Mouse (Mus musculus): ENCODE data around the gene BC049352. TPM values are rescaled to one million over a fixed set of nuclear protein-coding genes. Genes with fewer than 3 reads are reported as not detected.

The BC049352 gene
- polyA plus RNA-seq, 1 experiment from 2014 or later, result not detected

DNA sequence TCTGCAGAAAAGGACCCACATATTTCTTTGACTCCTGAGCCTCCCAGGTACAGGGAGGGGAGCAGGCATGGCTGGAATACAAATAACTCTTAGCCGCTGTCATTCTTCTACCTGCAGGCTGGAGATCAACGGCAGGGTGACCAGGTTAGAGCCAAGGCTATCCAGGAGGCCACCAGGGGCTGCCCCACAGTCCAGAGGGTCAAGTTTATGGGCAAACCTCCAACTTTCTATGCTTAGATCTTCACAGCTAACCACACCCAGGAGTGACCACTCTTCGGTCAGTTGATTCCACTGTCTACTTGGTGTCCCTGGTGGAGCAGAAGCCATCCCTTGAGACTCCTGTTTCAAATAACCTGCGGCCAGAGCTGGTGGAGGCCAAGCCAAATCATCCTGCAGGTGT lies 73.6 kb downstream of the BC049352 start:
- Histone ChIP-seq H3K36me3 (no peaks in the 10 kb centered on the region), H3K27ac (no peak overlapping the region), H3K4me2 (replicated peaks) (no peak overlapping the region), H3K9me3 (no peaks in the 10 kb centered on the region), H3K9ac (replicated peaks) (no peak overlapping the region), H3K27me3 (no peaks in the 10 kb centered on the region), H3K4me1 (replicated peaks) (no peaks in the 10 kb centered on the region), H3K4me3 (replicated peaks) (no peak overlapping the region)
- WGBS, result 94% methylated on average over 4 of the region's 4 CpGs
- ATAC-seq, result no peak

DNA sequence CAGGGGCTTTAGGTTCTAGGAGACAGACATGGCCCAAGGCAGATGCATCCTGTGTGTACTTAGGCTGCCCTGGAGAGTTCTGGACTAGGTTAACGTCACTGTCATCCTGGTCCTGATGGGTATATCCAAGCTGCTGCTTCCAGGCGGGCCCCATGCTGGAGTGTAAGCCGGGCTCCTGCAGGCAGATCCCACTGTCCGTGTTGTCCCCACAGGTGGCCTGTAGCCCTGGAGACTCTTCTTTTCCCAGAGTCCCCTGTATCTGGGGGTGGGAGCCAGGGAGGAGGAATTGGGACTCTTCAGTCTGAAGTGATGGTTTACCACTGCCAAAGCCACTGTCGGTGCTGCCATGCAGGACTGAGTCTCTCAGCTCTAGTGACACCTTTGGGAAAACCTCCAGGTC lies 74.2 kb downstream of the BC049352 start:
- Histone ChIP-seq H3K4me1 (replicated peaks) (no peaks in the 10 kb centered on the region), H3K27me3 (no peaks in the 10 kb centered on the region), H3K9ac (replicated peaks) (no peak overlapping the region), H3K9me3 (no peaks in the 10 kb centered on the region), H3K4me2 (replicated peaks) (no peak overlapping the region), H3K36me3 (no peaks in the 10 kb centered on the region), H3K27ac (no peak overlapping the region), H3K4me3 (replicated peaks) (no peak overlapping the region)
- no peak for ATAC-seq
- 79% methylated on average over 5 of the region's 5 CpGs for WGBS

DNA sequence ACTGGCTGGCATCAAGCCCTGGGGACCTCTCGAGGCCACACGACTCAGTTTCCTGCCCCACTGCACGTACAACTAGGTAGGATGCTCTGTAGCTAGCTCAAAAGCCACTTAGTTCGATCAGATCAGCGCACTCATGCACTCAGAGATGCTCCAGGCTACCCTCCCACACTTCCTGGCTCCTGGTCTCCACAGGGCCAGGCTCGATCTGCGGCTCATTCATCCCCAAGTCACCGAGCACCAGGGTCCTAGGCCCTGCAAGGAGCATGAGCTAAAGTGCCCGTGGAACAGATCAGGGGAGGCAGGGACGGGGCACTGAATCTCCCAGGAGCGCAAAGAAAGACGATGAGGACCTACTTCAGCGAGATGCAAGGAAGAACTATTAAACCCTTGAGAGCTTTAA lies 77.3 kb downstream of the BC049352 start:
- Histone ChIP-seq H3K27ac (no peak overlapping the region), H3K9ac (replicated peaks) (no peak overlapping the region), H3K4me2 (replicated peaks) (no peak overlapping the region), H3K27me3 (no peaks in the 10 kb centered on the region), H3K36me3 (no peaks in the 10 kb centered on the region), H3K4me3 (replicated peaks) (no peak overlapping the region), H3K9me3 (no peaks in the 10 kb centered on the region), H3K4me1 (replicated peaks) (no peaks in the 10 kb centered on the region)
- 90% methylated on average over 13 of the region's 13 CpGs for WGBS
- ATAC-seq, result no peak

DNA sequence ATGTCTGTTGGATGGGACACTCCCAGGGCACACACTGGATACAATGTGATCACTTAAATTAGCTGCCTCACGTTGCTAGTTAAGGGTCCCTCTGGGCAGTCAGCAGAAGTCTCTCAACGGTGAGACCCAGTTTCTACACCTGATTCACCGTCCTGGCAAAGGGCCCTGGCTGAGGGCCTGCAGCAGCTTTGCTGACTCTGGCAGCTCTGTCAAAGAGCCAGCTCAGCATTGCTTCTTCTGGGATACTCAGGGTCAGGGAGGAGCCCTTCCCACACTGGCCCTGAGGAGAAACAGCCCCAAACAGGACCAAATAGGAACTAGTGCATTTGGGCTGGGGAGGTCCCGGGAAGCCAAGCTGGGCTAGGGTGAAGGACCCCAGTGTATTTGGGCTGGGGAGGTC lies 79.7 kb downstream of the BC049352 start:
- ATAC-seq, result no peak
- H3K4me1 ChIP-seq (replicated peaks), result no peaks in the 10 kb centered on the region
- H3K9me3 ChIP-seq, result no peaks in the 10 kb centered on the region
- no peak overlapping the region for H3K4me3 ChIP-seq (replicated peaks)
- no peak overlapping the region for H3K4me2 ChIP-seq (replicated peaks)
- WGBS, result 70% methylated on average over 4 of the region's 4 CpGs
- H3K9ac ChIP-seq (replicated peaks), result no peak overlapping the region
- H3K27ac ChIP-seq, result no peak overlapping the region
- H3K27me3 ChIP-seq, result no peaks in the 10 kb centered on the region
- no peaks in the 10 kb centered on the region for H3K36me3 ChIP-seq

DNA sequence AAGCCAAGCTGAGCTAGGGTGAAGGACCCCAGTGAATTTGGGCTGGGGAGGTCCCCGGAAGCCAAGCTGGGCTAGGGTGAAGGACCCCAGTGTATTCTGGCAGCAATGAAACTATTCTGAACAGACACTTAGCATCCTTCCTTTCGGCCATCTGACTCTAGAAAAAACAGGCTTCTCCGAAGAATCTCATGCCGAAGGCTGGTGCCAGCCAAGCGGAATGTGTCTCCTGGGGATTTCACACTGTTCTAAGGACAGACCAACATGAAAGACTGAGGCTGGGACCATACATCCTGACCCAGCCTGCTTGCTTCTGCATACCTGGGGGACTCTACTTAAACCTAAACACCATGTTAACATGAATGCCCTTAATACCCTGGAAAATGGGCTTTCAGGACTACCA lies 80.1 kb downstream of the BC049352 start:
- no peak overlapping the region for H3K4me2 ChIP-seq (replicated peaks)
- no peaks in the 10 kb centered on the region; the same call in 1 of the 2 replicates for H3K27me3 ChIP-seq
- H3K9me3 ChIP-seq, result no peaks in the 10 kb centered on the region
- 78% methylated on average over 5 of the region's 5 CpGs for WGBS
- no peak overlapping the region for H3K27ac ChIP-seq
- no peak overlapping the region for H3K4me3 ChIP-seq (replicated peaks)
- H3K9ac ChIP-seq (replicated peaks), result no peak overlapping the region
- ATAC-seq, result no peak
- H3K4me1 ChIP-seq (replicated peaks), result no peaks in the 10 kb centered on the region
- H3K36me3 ChIP-seq, result no peaks in the 10 kb centered on the region

DNA sequence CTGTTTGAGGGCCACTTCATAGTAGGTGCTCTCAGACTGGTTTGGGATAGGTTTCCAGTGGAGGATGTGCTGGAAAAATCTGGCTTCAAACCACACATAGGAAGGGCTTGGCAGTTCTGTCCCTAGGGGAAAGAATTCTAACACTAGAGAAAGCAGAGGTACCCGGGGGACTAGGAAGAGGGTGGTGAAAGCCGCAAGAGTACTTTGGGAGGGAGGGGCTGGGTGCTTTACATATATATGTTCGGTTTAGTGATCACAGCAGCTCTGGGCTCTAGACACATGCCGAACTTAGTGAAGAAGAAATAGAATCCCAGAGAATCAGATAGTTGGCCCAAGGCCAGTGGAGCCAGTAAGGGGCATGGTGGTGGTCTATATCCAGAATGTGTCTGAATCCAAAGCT lies 85.3 kb downstream of the BC049352 start:
- 91% methylated on average over 4 of the region's 4 CpGs for WGBS
- H3K27me3 ChIP-seq, result peaks cover 39% of the 10 kb centered on the region
- H3K4me1 ChIP-seq (replicated peaks), result peaks cover 12% of the 10 kb centered on the region; the same call in 1 of the 2 replicates
- H3K9me3 ChIP-seq, result no peaks in the 10 kb centered on the region
- no peaks in the 10 kb centered on the region for H3K36me3 ChIP-seq
- H3K9ac ChIP-seq (replicated peaks), result no peak overlapping the region
- H3K4me2 ChIP-seq (replicated peaks), result no peak overlapping the region
- no peak overlapping the region for H3K4me3 ChIP-seq (replicated peaks)
- H3K27ac ChIP-seq, result no peak overlapping the region
- ATAC-seq, result no peak

DNA sequence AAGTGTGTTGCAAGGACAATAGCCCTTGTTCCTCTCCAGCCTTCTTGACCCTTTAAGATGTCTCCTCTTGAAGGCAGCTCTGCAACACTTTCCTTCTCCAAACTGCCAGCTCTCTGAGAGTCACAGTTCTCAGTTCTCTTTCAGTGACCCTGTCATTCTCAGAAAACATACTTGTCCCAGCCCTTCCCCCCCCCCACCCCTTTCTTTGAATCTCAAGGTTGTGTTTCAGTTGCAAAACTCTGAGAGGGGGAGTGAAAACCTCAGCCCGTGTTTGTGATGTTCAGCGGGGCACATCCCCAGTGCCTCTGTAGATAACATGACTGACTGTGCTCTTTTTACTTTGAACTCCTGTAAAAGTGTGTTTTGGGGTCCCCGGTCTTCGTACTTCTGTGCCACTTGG lies 86.3 kb downstream of the BC049352 start:
- Histone ChIP-seq H3K4me3 (replicated peaks) (no peak overlapping the region), H3K36me3 (no peaks in the 10 kb centered on the region), H3K27ac (no peak overlapping the region), H3K4me1 (replicated peaks) (peaks cover 12% of the 10 kb centered on the region; the same call in 1 of the 2 replicates), H3K9ac (replicated peaks) (no peak overlapping the region), H3K9me3 (no peaks in the 10 kb centered on the region), H3K4me2 (replicated peaks) (no peak overlapping the region), H3K27me3 (peaks cover 39% of the 10 kb centered on the region)
- no peak for ATAC-seq
- WGBS, result 65% methylated on average over 4 of the region's 4 CpGs

DNA sequence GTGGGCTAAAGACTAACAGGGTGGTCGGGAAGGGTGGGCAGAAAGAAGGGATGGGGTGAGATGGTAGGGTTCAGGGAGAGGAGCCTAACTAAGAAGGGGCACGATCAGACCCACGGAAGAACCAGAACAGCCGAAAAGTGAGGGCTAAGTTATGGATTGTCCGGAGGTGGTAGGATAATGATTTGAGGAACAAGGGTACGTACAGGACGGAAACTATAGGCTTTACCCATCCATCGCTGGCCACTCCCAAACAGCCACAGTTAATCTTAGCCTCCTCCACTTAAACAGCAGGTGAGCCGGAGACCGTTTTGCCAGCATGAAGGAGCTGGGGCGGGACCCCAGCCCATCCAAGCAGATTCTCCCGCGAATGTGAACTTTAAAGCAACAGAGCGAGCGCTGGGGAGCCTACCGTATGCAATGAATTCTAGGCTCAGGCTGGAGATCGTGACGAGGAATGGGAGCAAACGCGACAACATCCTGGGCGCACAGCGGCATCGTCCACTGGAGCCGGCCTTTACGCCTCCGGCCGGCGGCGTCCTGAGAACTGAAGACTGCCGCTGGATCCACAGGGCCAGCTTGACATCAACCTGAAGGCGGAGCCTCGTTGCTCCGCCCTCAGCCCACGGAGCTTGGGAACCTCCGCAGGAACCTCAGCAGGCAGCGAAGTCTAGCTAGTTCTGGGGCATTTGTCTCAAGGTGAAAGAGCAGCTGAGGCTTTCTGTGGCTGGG lies 87.0 kb downstream of the BC049352 start, which contains the start of gene Il10ra:
TSS of gene Il10ra (minus strand) at position 553 of the 729 bp plus-strand sequence.
- peak within 1 kb of the TSS; percentile 47 for H3K4me3 ChIP-seq (replicated peaks)
- H3K9me3 ChIP-seq, result no peaks in the 10 kb centered on the region
- 0 out of 2 replicates have a peak, but pooled peaks have one; percentile 45 for ATAC-seq
- peaks cover 12% of the 10 kb centered on the region; the same call in 1 of the 2 replicates for H3K4me1 ChIP-seq (replicated peaks)
- H3K27ac ChIP-seq, result no peak within 1 kb of the TSS
- H3K36me3 ChIP-seq, result no peaks in the 10 kb centered on the region
- H3K27me3 ChIP-seq, result peaks cover 39% of the 10 kb centered on the region
- WGBS, result 4% methylated on average over 36 of the region's 36 CpGs
- H3K4me2 ChIP-seq (replicated peaks), result peak within 1 kb of the TSS; percentile 85
- peak within 1 kb of the TSS; percentile 68 for H3K9ac ChIP-seq (replicated peaks)

DNA sequence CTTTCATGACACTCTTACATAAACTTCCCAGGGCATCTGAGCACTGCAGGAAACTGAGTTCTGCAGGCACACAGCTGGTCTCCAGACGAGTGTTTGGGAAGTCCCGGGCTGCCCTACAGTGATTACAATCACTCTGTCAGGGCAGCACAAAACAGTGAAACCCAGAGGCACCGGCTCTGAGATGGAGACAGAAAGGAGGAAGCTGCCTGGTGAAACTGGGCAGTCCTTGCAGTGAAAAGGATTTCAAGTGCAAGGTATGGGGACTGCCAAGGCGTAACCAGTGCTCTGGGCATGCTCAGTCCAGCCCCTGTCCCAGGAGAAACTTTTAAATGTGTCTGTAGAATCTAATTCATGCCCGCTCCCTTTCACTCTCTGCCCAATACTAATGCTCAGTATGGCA lies 90.4 kb downstream of the BC049352 start:
- ATAC-seq, result no peak
- WGBS, result 50% methylated on average over 5 of the region's 5 CpGs
- H3K9me3 ChIP-seq, result no peaks in the 10 kb centered on the region

DNA sequence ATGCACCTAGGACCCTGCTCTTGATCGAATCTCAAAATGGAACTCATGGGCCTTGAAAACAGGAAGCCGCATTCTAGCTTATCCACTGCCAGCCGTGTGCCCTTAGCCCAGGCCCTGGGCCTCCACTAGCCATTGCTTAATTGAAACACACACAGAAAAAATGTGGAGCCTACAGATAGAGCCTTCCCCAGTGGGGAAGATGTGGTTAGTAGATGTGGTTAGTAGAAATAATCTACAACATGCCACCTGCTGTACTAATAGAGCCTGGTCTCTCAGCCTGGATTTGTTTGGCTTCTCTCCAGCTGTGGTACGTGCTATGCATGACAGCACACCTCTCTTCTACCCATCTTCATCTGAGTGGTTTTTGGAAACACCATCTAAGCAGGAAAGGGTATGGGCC lies 92.4 kb downstream of the BC049352 start:
- no peaks in the 10 kb centered on the region for H3K36me3 ChIP-seq
- WGBS, result 88% methylated on average over 4 of the region's 4 CpGs
- no peak overlapping the region for H3K4me3 ChIP-seq (replicated peaks)
- no peak overlapping the region for H3K4me2 ChIP-seq (replicated peaks)
- H3K27me3 ChIP-seq, result peaks cover 17% of the 10 kb centered on the region
- H3K9me3 ChIP-seq, result no peaks in the 10 kb centered on the region
- peaks cover 3% of the 10 kb centered on the region; the same call in 1 of the 2 replicates for H3K4me1 ChIP-seq (replicated peaks)
- no peak for ATAC-seq
- no peak overlapping the region for H3K27ac ChIP-seq
- no peak overlapping the region for H3K9ac ChIP-seq (replicated peaks)

More for the DNA sequence above, 90.4 kb downstream of the BC049352 start:
- Histone ChIP-seq H3K4me2 (replicated peaks) (no peak overlapping the region), H3K27me3 (peaks cover 36% of the 10 kb centered on the region), H3K27ac (no peak overlapping the region), H3K36me3 (no peaks in the 10 kb centered on the region), H3K4me1 (replicated peaks) (peaks cover 12% of the 10 kb centered on the region; the same call in 1 of the 2 replicates), H3K4me3 (replicated peaks) (no peak overlapping the region), H3K9ac (replicated peaks) (no peak overlapping the region)

DNA sequence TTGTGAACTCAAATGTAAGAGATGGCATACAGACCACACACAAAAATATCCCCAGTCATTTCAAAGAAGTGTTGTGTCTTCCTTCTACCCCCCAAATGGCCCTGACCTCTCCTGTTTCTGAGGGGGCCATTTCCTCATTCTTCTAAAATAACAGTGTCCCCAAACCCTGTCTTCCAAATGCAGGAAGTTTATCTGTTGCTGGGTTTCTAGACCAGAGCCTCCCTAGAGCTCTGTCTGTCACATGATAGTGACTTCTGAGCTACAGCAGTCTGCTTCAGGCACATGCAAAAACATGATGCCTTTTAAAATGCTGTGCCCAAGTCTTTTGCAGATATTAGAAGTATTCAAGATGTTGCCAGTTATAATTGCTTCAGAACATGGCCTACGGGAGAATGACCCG lies 92.8 kb downstream of the BC049352 start:
- H3K4me3 ChIP-seq (replicated peaks), result no peak overlapping the region
- no peak for ATAC-seq
- no peak overlapping the region for H3K4me2 ChIP-seq (replicated peaks)
- H3K9ac ChIP-seq (replicated peaks), result no peak overlapping the region
- no peak overlapping the region for H3K27ac ChIP-seq
- WGBS, result 95% methylated on average over 2 of the region's 2 CpGs
- no peaks in the 10 kb centered on the region for H3K36me3 ChIP-seq
- H3K4me1 ChIP-seq (replicated peaks), result no peaks in the 10 kb centered on the region
- peaks cover 13% of the 10 kb centered on the region for H3K27me3 ChIP-seq
- H3K9me3 ChIP-seq, result no peaks in the 10 kb centered on the region

DNA sequence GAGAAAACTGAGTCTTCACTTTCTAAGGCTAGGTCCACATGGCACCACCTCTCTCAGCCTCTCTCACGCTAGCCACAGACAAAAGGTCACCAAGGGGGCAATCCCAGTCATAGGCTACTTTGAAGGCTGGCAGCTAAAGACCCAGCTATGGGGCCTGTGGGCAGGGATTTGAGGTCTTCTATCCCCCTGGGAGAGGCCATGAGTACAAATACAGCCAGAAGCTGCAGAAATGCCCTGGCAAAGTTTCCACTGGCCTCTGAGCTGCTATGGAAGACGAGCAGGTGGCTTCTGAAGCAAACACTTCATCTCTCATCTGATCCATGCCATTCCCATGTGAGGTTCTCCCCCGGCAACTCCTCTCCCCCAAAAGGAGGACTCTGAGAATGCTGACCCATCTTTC lies 98.3 kb downstream of the BC049352 start:
- Histone ChIP-seq H3K36me3 (no peaks in the 10 kb centered on the region), H3K4me3 (replicated peaks) (no peak overlapping the region), H3K9ac (replicated peaks) (no peak overlapping the region), H3K4me2 (replicated peaks) (no peak overlapping the region), H3K27ac (no peak overlapping the region), H3K27me3 (no peaks in the 10 kb centered on the region), H3K4me1 (replicated peaks) (no peaks in the 10 kb centered on the region), H3K9me3 (no peaks in the 10 kb centered on the region)
- WGBS, result 74% methylated on average over 3 of the region's 3 CpGs
- ATAC-seq, result no peak

DNA sequence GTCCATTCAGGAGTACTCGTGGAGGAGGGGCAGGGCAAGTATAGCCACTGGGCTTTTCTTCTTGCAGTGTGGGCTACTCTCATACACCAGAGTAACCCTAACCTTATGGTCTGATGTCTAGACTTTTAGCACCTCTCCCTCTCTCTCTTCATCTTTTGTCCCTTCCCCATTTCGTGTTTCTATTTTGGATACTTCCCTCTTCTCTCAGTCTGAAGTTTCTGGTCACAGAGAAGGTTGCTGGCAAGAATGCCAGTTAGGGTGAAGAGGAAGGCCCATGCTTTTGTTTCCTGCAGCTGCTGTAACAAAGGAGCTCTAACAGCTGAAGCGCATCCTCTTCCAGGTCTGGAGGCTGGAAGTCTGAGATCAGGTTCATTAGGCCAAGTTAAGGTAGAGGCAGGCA lies 99.1 kb downstream of the BC049352 start:
- Histone ChIP-seq H3K36me3 (no peaks in the 10 kb centered on the region), H3K4me2 (replicated peaks) (no peak overlapping the region), H3K27ac (no peak overlapping the region), H3K9ac (replicated peaks) (no peak overlapping the region), H3K4me3 (replicated peaks) (no peak overlapping the region), H3K9me3 (no peaks in the 10 kb centered on the region), H3K4me1 (replicated peaks) (no peaks in the 10 kb centered on the region), H3K27me3 (no peaks in the 10 kb centered on the region)
- WGBS, result 75% methylated on average over 3 of the region's 3 CpGs
- no peak for ATAC-seq
